Comparison of ENCODE assay signal across 21 mouse cellular contexts in genomic region chr1:59570767-59571166, GRCm38 (mm10). TPM values are rescaled to one million over a fixed set of nuclear protein-coding genes. Genes with fewer than 3 reads are reported as not detected.
"Had no signal": no experiment of that assay in that cellular context is flagged by ENCODE, and none has a peak within 500 bp of the region (broad histone marks: within the 10 kb centered on the region; RNA-seq: fewer than 3 reads in every experiment).

No protein-coding gene starts in this region.

- H3K27ac ChIP-seq: lung, embryonic 15.5 days; midbrain, embryonic 10.5 days; midbrain, embryonic 12.5 days; neural tube, embryonic 13.5 days; neural tube, embryonic 15.5 days; stomach, embryonic 15.5 days; stomach, postnatal 0 days had no signal

- H3K9ac ChIP-seq: liver, postnatal 0 days; lung, embryonic 15.5 days; midbrain, embryonic 12.5 days; neural tube, embryonic 13.5 days; neural tube, embryonic 15.5 days; stomach, embryonic 15.5 days had no signal

- H3K4me3 ChIP-seq: lung, embryonic 15.5 days; midbrain, embryonic 10.5 days; midbrain, embryonic 12.5 days; myocyte; neural tube, embryonic 13.5 days; neural tube, embryonic 15.5 days; stomach, embryonic 15.5 days had no signal

- H3K36me3 ChIP-seq: lung, embryonic 15.5 days; midbrain, embryonic 10.5 days; midbrain, embryonic 12.5 days; neural tube, embryonic 13.5 days; neural tube, embryonic 15.5 days; stomach, embryonic 15.5 days had no signal

- H3K9me3 ChIP-seq: lung, embryonic 15.5 days; midbrain, embryonic 10.5 days; midbrain, embryonic 12.5 days; neural tube, embryonic 13.5 days; neural tube, embryonic 15.5 days; stomach, embryonic 15.5 days had no signal

- DNase-seq: liver, postnatal 0 days; lung, adult 2 months; lung, postnatal 14 days; lung, postnatal 4 days; midbrain, embryonic 14.5 days; retina, postnatal 1 day; right cerebral cortex, adult 18-20 months; right cerebral cortex, postnatal 25 days; right cerebral cortex, postnatal 4 days; thymus, adult 2 months; thymus, postnatal 25 days; thymus, postnatal 4 days had no signal

- H3K27me3 ChIP-seq: lung, embryonic 15.5 days; neural tube, embryonic 13.5 days; neural tube, embryonic 15.5 days; stomach, embryonic 15.5 days had no signal

RNA-seq across cellular contexts. Expression of gene Gm973, which starts 54.7 kb away (rescaled TPM):
- polyA plus RNA-seq: liver, postnatal 0 days; myocyte; spleen, adult 2 months had no signal
